Mouse (Mus musculus): ENCODE results near the gene Edc3. TPM values are rescaled to one million over a fixed set of nuclear protein-coding genes. Genes with fewer than 3 reads are reported as not detected.

Gene Edc3
- polyA plus RNA-seq, 1 experiment from 2014 or later, result 36.8 TPM

DNA sequence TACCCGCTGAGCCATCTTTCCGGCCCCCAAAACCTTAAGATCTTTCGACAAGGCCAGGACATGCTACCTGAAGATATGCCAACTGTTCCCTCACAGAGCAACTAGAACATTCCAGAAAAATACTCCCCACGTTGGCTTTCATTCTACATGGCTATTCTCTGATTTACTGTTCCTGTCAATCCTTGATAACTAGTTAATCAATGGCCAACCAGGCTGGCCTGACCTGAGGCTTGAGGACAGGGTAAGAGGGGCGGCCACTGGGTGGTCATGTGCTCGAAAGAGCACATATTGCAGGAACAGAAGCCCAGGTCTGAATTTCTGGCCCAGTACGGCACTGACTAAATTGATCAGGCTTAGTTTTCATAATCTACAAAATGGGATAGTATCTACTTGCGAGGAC lies 89.1 kb downstream of the Edc3 start:
- H3K9ac ChIP-seq, result no peak overlapping the region
- H3K9me3 ChIP-seq, result no peaks in the 10 kb centered on the region
- H3K4me2 ChIP-seq, result no peak overlapping the region
- WGBS, result 95% methylated on average over 8 of the region's 8 CpGs
- no peaks in the 10 kb centered on the region for H3K27me3 ChIP-seq (replicated peaks)
- no peak overlapping the region for H3K27ac ChIP-seq
- ATAC-seq (replicated peaks), result no peak
- H3K4me3 ChIP-seq, result no peak overlapping the region
- H3K36me3 ChIP-seq (replicated peaks), result peaks cover 8% of the 10 kb centered on the region
- peaks cover 8% of the 10 kb centered on the region; the same call in 1 of the 2 replicates for H3K4me1 ChIP-seq

- no peak overlapping the region for H3K9ac ChIP-seq
- H3K4me1 ChIP-seq, result peaks cover 18% of the 10 kb centered on the region
- no peak overlapping the region for H3K4me3 ChIP-seq
- H3K4me2 ChIP-seq, result no peak overlapping the region
- no peak for ATAC-seq (replicated peaks)
- 20% methylated on average over 10 of the region's 10 CpGs for whole genome bisulfite sequencing
- H3K27me3 ChIP-seq (replicated peaks), result no peaks in the 10 kb centered on the region
- peaks cover 8% of the 10 kb centered on the region for H3K36me3 ChIP-seq (replicated peaks)
- H3K27ac ChIP-seq, result no peak overlapping the region
- no peaks in the 10 kb centered on the region for H3K9me3 ChIP-seq
These were observed 90.4 kb downstream of the Edc3 start for GRCm38 (mm10) chr9:57798725-57799253.

- Histone ChIP-seq H3K4me3 (no peak overlapping the region), H3K36me3 (replicated peaks) (peaks cover 8% of the 10 kb centered on the region), H3K9ac (no peak overlapping the region), H3K4me1 (peaks cover 22% of the 10 kb centered on the region), H3K27ac (no peak overlapping the region), H3K4me2 (no peak overlapping the region), H3K27me3 (replicated peaks) (no peaks in the 10 kb centered on the region), H3K9me3 (no peaks in the 10 kb centered on the region)
- 95% methylated on average over 9 of the region's 9 CpGs for WGBS
- ATAC-seq (replicated peaks), result no peak
These were observed 92.1 kb downstream of the Edc3 start for GRCm38 (mm10) chr9:57800325-57800975.

Other genes starting within 250 kb of the Edc3 start
- gene Scamp5, start 240.5 kb upstream of the Edc3 start, polyA plus RNA-seq (2015; fragmentation: Nextera tagmentation; extraction: Ambion mirVana), result 153 and 155 TPM in 2 replicates
- 29.4 TPM in 2 replicates for gene Rpp25, start 204.5 kb upstream of the Edc3 start, polyA plus RNA-seq (2015; fragmentation: Nextera tagmentation; extraction: Ambion mirVana)
- gene Cox5a, start 187.3 kb upstream of the Edc3 start, polyA plus RNA-seq (2015; fragmentation: Nextera tagmentation; extraction: Ambion mirVana), result 715 and 767 TPM in 2 replicates
- gene Fam219b, start 171.0 kb upstream of the Edc3 start, polyA plus RNA-seq (2015; fragmentation: Nextera tagmentation; extraction: Ambion mirVana), result 27.7 and 28.2 TPM in 2 replicates
- gene Mpi, start 155.8 kb upstream of the Edc3 start, polyA plus RNA-seq (2015; fragmentation: Nextera tagmentation; extraction: Ambion mirVana), result 81.2 and 82.9 TPM in 2 replicates
- gene Scamp2, start 147.6 kb upstream of the Edc3 start, polyA plus RNA-seq (2015; fragmentation: Nextera tagmentation; extraction: Ambion mirVana), result 49.6 and 50.6 TPM in 2 replicates
- gene Ulk3, start 119.1 kb upstream of the Edc3 start, polyA plus RNA-seq (2015; fragmentation: Nextera tagmentation; extraction: Ambion mirVana), result 35.4 and 39.0 TPM in 2 replicates
- 0.63 and 1.5 TPM in 2 replicates for gene Cplx3, start 102.3 kb upstream of the Edc3 start, polyA plus RNA-seq (2015; fragmentation: Nextera tagmentation; extraction: Ambion mirVana)
- not detected in 2 replicates for gene Lman1l, start 87.8 kb upstream of the Edc3 start, polyA plus RNA-seq (2015; fragmentation: Nextera tagmentation; extraction: Ambion mirVana)
- 36.8 and 39.9 TPM in 2 replicates for gene Csk, start 54.9 kb upstream of the Edc3 start, polyA plus RNA-seq (2015; fragmentation: Nextera tagmentation; extraction: Ambion mirVana)
- gene Cyp1a2, start 24.8 kb upstream of the Edc3 start, polyA plus RNA-seq (2015; fragmentation: Nextera tagmentation; extraction: Ambion mirVana), result not detected in 2 replicates
- gene Cyp1a1, start 20.6 kb upstream of the Edc3 start, polyA plus RNA-seq (2015; fragmentation: Nextera tagmentation; extraction: Ambion mirVana), result 0.17 TPM in 1 of 2 replicates, not detected in the other
- 75.4 and 86.2 TPM in 2 replicates for gene Clk3, start 57.3 kb downstream of the Edc3 start, polyA plus RNA-seq (2015; fragmentation: Nextera tagmentation; extraction: Ambion mirVana)
- 9.2 and 10.5 TPM in 2 replicates for gene Arid3b, start 128.3 kb downstream of the Edc3 start, polyA plus RNA-seq (2015; fragmentation: Nextera tagmentation; extraction: Ambion mirVana)
- gene Ubl7, start 202.4 kb downstream of the Edc3 start, polyA plus RNA-seq (2015; fragmentation: Nextera tagmentation; extraction: Ambion mirVana), result 181 and 183 TPM in 2 replicates
- 2.1 and 2.3 TPM in 2 replicates for gene Sema7a, start 231.6 kb downstream of the Edc3 start, polyA plus RNA-seq (2015; fragmentation: Nextera tagmentation; extraction: Ambion mirVana)